Mouse (Mus musculus): ENCODE data around the gene Dbr1. TPM values are rescaled to one million over a fixed set of nuclear protein-coding genes. Genes with fewer than 3 reads are reported as not detected.
A peak's percentile ranks its signal among the peaks of the same experiment; 100 is the strongest.

Gene Dbr1
- polyA plus RNA-seq, 1 experiment = 6.7 TPM

DNA sequence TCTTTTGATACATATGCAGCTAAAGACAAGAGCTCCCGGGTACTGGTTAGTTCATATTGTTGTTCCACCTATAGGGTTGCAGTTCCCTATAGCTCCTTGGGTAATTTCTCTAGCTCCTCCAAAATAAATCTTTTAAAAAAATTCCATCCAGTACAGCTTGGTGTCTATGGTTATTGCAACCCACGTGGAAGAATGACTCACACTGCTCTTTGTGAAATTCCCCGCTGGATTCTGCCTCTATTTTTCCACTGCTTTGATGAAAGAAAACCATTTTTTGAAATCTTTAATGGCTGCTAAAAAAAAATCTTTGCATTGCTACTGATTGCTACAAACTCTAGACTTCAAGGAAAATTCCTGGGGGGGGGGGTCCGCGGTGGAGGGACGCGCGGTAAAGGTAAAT is 44.1 kb downstream of the Dbr1 start:
- no peak overlapping the region for H3K4me3 ChIP-seq (ENCODE audit: insufficient read depth, low read depth, low read length)
- no peaks in the 10 kb centered on the region for H3K4me1 ChIP-seq (ENCODE audit: control insufficient read depth, insufficient read depth, low read length)
- H3K36me3 ChIP-seq (ENCODE audit: control insufficient read depth, insufficient read depth, low read length) = no peaks in the 10 kb centered on the region
- H3K27me3 ChIP-seq (replicated peaks; ENCODE audit: control insufficient read depth, insufficient read depth, low read length) = no peaks in the 10 kb centered on the region
- no peak overlapping the region for H3K27ac ChIP-seq (ENCODE audit: insufficient read depth, low read depth, low read length)
- DNase-seq = no peak
- 91% methylated on average over 8 of the region's 8 CpGs for WGBS
- TF ChIP-seq CTCF (conservative IDR thresholded peaks at IDR 0.05; ENCODE audit: insufficient read depth, insufficient read length, low read depth, low read length) (no peak), POLR2A (IDR thresholded peaks at IDR 0.05; ENCODE audit: low read depth, low read length) (no peak)

DNA sequence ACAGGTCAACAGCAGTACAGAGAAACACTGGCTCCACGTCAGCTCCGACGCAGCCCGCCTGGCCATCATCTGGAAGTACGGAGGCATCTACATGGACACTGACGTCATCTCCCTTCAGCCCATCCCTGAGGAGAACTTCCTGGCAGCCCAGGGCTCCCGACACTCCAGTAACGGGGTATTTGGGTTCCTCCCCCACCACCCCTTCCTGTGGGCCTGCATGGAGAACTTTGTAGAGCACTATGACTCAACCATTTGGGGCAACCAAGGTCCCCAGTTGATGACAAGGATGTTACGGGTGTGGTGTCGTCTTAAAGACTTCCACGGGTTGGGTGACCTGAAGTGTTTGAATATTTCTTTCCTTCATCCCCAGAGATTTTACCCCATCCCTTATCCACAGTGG is 44.6 kb downstream of the Dbr1 start:
- Histone ChIP-seq H3K27me3 (replicated peaks; ENCODE audit: control insufficient read depth, insufficient read depth, low read length) (no peaks in the 10 kb centered on the region), H3K4me1 (ENCODE audit: control insufficient read depth, insufficient read depth, low read length) (no peaks in the 10 kb centered on the region), H3K4me3 (ENCODE audit: insufficient read depth, low read depth, low read length) (no peak overlapping the region), H3K27ac (ENCODE audit: insufficient read depth, low read depth, low read length) (no peak overlapping the region), H3K36me3 (ENCODE audit: control insufficient read depth, insufficient read depth, low read length) (no peaks in the 10 kb centered on the region)
- WGBS = 90% methylated on average over 11 of the region's 11 CpGs
- no peak for DNase-seq
- TF ChIP-seq POLR2A (IDR thresholded peaks at IDR 0.05; ENCODE audit: low read depth, low read length) (no peak), CTCF (conservative IDR thresholded peaks at IDR 0.05; ENCODE audit: insufficient read depth, insufficient read length, low read depth, low read length) (no peak)

DNA sequence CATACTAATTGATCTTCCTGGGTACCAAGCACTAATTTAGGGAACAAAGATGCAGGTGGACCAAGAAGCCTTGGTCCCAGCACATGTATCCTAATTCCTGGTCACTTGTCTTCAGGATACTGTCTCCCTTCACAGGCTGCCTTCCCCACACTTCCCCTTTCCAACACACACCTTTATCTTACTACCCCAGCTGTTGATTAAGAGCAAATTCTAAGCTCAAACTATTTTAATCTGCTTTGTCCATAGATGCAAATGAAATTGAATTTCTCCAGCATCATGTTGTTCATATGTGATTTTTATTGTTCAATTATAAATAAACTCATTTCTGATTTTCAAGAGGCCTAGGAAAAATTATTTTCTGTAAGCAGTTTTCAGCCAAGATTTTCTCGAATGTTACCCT is 46.4 kb downstream of the Dbr1 start:
- Histone ChIP-seq H3K4me1 (ENCODE audit: control insufficient read depth, insufficient read depth, low read length) (no peaks in the 10 kb centered on the region), H3K27me3 (replicated peaks; ENCODE audit: control insufficient read depth, insufficient read depth, low read length) (no peaks in the 10 kb centered on the region), H3K27ac (ENCODE audit: insufficient read depth, low read depth, low read length) (no peak overlapping the region), H3K4me3 (ENCODE audit: insufficient read depth, low read depth, low read length) (no peak overlapping the region), H3K36me3 (ENCODE audit: control insufficient read depth, insufficient read depth, low read length) (no peaks in the 10 kb centered on the region)
- TF ChIP-seq POLR2A (IDR thresholded peaks at IDR 0.05; ENCODE audit: low read depth, low read length) = no peak
- TF ChIP-seq CTCF (conservative IDR thresholded peaks at IDR 0.05; ENCODE audit: insufficient read depth, insufficient read length, low read depth, low read length) = no peak
- DNase-seq = no peak
- 90% methylated on average over 1 of the region's 1 CpGs for WGBS

DNA sequence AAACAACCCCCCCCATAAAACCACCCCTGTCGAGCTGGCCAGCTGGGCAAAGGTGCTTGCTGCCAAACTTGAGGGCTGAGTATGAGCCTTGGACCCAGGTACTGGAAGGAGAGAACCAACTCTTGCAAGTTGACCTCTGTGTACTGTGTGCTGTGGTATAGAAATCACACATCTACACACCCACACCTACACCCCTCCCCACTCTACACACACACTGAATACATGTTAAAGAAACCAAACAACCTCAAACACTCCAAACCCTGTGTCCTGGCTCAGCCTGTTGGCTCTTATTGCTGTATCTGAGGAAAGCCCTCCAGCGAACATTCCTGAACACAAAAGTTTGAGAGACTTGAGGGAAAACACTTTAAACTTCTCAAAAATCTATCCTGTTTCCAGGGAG is 47.4 kb downstream of the Dbr1 start:
- H3K27me3 ChIP-seq (replicated peaks; ENCODE audit: control insufficient read depth, insufficient read depth, low read length) = no peaks in the 10 kb centered on the region
- no peak for DNase-seq
- H3K4me3 ChIP-seq (ENCODE audit: insufficient read depth, low read depth, low read length) = no peak overlapping the region
- H3K4me1 ChIP-seq (ENCODE audit: control insufficient read depth, insufficient read depth, low read length) = no peaks in the 10 kb centered on the region
- no peaks in the 10 kb centered on the region for H3K36me3 ChIP-seq (ENCODE audit: control insufficient read depth, insufficient read depth, low read length)
- no peak overlapping the region for H3K27ac ChIP-seq (ENCODE audit: insufficient read depth, low read depth, low read length)
- WGBS = 37% methylated on average over 2 of the region's 2 CpGs
- no peak for TF ChIP-seq POLR2A (IDR thresholded peaks at IDR 0.05; ENCODE audit: low read depth, low read length)
- no peak for TF ChIP-seq CTCF (conservative IDR thresholded peaks at IDR 0.05; ENCODE audit: insufficient read depth, insufficient read length, low read depth, low read length)

DNA sequence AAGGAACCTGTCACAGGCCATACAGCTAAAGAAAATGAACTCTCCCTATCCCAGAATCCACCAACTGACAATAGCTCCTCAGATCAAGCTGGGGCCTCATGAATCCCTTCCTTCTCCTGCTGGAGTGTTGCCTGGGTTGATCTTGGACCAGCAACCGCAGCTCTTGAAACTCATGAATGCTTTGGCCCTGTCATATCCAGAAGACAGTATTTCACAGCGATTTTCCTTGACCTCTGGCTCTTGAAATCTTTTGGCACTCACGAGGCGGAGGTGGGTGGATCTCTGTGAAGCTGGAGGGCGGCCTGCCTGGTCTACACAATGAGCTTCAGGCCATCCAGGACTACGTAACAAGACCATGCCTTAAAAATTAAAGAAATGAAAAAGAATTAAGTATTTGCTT is 48.5 kb downstream of the Dbr1 start:
- H3K27ac ChIP-seq (ENCODE audit: insufficient read depth, low read depth, low read length) = no peak overlapping the region
- no peaks in the 10 kb centered on the region for H3K27me3 ChIP-seq (replicated peaks; ENCODE audit: control insufficient read depth, insufficient read depth, low read length)
- 67% methylated on average over 6 of the region's 6 CpGs for WGBS
- no peaks in the 10 kb centered on the region for H3K36me3 ChIP-seq (ENCODE audit: control insufficient read depth, insufficient read depth, low read length)
- no peaks in the 10 kb centered on the region for H3K4me1 ChIP-seq (ENCODE audit: control insufficient read depth, insufficient read depth, low read length)
- DNase-seq = peak; percentile 42
- TF ChIP-seq POLR2A (IDR thresholded peaks at IDR 0.05; ENCODE audit: low read depth, low read length) (no peak), CTCF (conservative IDR thresholded peaks at IDR 0.05; ENCODE audit: insufficient read depth, insufficient read length, low read depth, low read length) (no peak)
- H3K4me3 ChIP-seq (ENCODE audit: insufficient read depth, low read depth, low read length) = no peak overlapping the region

DNA sequence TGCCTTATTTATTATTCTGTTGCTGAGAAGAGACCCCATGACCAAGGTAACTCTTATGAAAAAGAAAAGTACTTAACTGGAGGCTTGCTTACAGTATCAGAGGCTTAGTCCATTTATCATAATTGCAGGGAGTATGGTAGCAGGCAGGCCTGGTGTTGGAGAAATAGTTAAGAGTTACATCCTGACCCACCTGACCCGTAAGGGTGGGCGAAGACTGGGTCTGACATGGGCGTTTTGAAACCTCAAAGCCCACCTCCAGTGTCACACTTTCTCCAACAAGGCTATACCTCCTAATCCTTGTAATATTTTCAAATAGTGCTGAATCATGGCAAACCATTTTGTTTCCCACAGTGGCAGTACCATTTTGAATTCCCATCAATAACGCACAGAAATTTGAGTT is 53.0 kb downstream of the Dbr1 start:
- H3K27ac ChIP-seq (ENCODE audit: insufficient read depth, low read depth, low read length) = peak overlapping the region; percentile 83
- H3K4me3 ChIP-seq (ENCODE audit: insufficient read depth, low read depth, low read length) = no peak overlapping the region
- H3K4me1 ChIP-seq (ENCODE audit: control insufficient read depth, insufficient read depth, low read length) = peaks cover 9% of the 10 kb centered on the region
- no peak for DNase-seq
- no peaks in the 10 kb centered on the region for H3K36me3 ChIP-seq (ENCODE audit: control insufficient read depth, insufficient read depth, low read length)
- 66% methylated on average over 4 of the region's 4 CpGs for WGBS
- TF ChIP-seq CTCF (conservative IDR thresholded peaks at IDR 0.05; ENCODE audit: insufficient read depth, insufficient read length, low read depth, low read length) (no peak), POLR2A (IDR thresholded peaks at IDR 0.05; ENCODE audit: low read depth, low read length) (no peak)
- H3K27me3 ChIP-seq (replicated peaks; ENCODE audit: control insufficient read depth, insufficient read depth, low read length) = no peaks in the 10 kb centered on the region

DNA sequence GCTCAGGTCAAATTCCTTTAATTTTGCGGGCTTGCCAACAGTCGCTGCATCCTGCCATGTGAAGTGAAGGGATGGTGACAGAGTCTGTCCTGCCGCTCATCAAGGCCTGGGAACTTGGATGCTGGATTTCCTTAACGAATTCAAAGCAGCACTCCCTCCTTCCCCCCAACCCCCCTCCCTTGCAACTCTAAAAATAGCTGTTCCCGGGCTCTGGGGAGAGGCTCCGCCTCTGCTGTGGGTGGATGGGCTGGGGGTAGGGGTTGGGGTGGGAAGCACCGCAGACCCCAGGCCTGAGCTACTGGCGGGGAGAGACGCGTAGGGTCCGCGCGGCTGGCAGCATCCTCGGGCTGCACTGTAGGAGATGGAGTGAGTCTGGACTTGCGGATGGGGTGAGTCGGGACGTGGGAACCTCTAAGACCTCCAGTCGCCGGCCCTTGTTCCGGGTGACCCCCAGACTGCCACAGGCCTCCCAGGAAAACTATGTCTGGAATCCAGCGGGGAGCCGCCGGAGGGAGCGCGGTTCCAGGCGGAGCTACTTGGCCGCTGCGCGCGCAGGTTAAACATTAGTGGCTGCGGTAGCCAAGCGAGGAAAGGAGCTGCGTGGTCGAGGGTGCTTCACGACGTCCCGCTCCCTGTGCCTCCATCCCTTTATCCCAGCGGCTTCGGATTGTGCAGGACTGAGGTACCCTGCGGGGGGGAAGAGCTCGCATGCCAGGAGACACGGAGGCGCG is 53.8 kb downstream of the Dbr1 start, which contains the start of gene Dzip1l:
Gene Dzip1l, plus strand, starts transcription at position 216 of the 731 bp plus-strand sequence.
- no peak for TF ChIP-seq POLR2A (IDR thresholded peaks at IDR 0.05; ENCODE audit: low read depth, low read length)
- no peak for TF ChIP-seq CTCF (conservative IDR thresholded peaks at IDR 0.05; ENCODE audit: insufficient read depth, insufficient read length, low read depth, low read length)
- no peaks in the 10 kb centered on the region for H3K27me3 ChIP-seq (replicated peaks; ENCODE audit: control insufficient read depth, insufficient read depth, low read length)
- under 1% methylated on average over 44 of the region's 44 CpGs for WGBS
- peak; percentile 94 for DNase-seq
- H3K4me1 ChIP-seq (ENCODE audit: control insufficient read depth, insufficient read depth, low read length) = peaks cover 9% of the 10 kb centered on the region
- peak within 1 kb of the TSS; percentile 88 for H3K27ac ChIP-seq (ENCODE audit: insufficient read depth, low read depth, low read length)
- no peaks in the 10 kb centered on the region for H3K36me3 ChIP-seq (ENCODE audit: control insufficient read depth, insufficient read depth, low read length)
- peak within 1 kb of the TSS; percentile 60 for H3K4me3 ChIP-seq (ENCODE audit: insufficient read depth, low read depth, low read length)
